Mouse (Mus musculus): ENCODE data around the gene Mrps9. TPM values are rescaled to one million over a fixed set of nuclear protein-coding genes. Genes with fewer than 3 reads are reported as not detected.
"Not testable (repeated sequence)": the region's sequence is repeated elsewhere in the genome, so short reads cannot be mapped to it uniquely, and the experiment has no call there.

Mrps9 gene
- polyA plus RNA-seq, 1 experiment from 2014 or later, result 59.6 TPM

- Histone ChIP-seq H3K27ac (peak overlapping the region; percentile 53), H3K36me3 (no peaks in the 10 kb centered on the region; the same call in 1 of the 2 replicates), H3K4me1 (replicated peaks) (peaks cover 10% of the 10 kb centered on the region; the same call in 1 of the 2 replicates), H3K9ac (no peak overlapping the region), H3K27me3 (no peaks in the 10 kb centered on the region), H3K4me2 (no peak overlapping the region), H3K9me3 (replicated peaks) (no peaks in the 10 kb centered on the region), H3K4me3 (no peak overlapping the region)
- 42% methylated on average over 5 of the region's 5 CpGs for WGBS
- ATAC-seq (replicated peaks; ENCODE audit: insufficient number of reproducible peaks, insufficient read depth, low FRiP score, low read depth), result peak; percentile 72
Measured at GRCm38 (mm10) chr1:42875271-42875670, 24.2 kb downstream of the Mrps9 start.

GRCm38 (mm10) chr1:42876463-42877093 is 25.5 kb downstream of the Mrps9 start:
- no peaks in the 10 kb centered on the region for H3K9me3 ChIP-seq (replicated peaks)
- WGBS, result 91% methylated on average over 4 of the region's 4 CpGs
- H3K4me1 ChIP-seq (replicated peaks), result peaks cover 10% of the 10 kb centered on the region; the same call in 1 of the 2 replicates
- H3K36me3 ChIP-seq, result no peaks in the 10 kb centered on the region; the same call in 1 of the 2 replicates
- H3K4me3 ChIP-seq, result no peak overlapping the region
- H3K27me3 ChIP-seq, result no peaks in the 10 kb centered on the region
- H3K4me2 ChIP-seq, result no peak overlapping the region
- no peak overlapping the region for H3K9ac ChIP-seq
- no peak overlapping the region for H3K27ac ChIP-seq
- ATAC-seq (replicated peaks; ENCODE audit: insufficient number of reproducible peaks, insufficient read depth, low FRiP score, low read depth), result no peak

GRCm38 (mm10) chr1:42877264-42877663 is 26.2 kb downstream of the Mrps9 start:
- Histone ChIP-seq H3K9ac (no peak overlapping the region), H3K27ac (no peak overlapping the region), H3K4me2 (no peak overlapping the region), H3K36me3 (no peaks in the 10 kb centered on the region; the same call in 1 of the 2 replicates), H3K9me3 (replicated peaks) (no peaks in the 10 kb centered on the region), H3K27me3 (no peaks in the 10 kb centered on the region), H3K4me1 (replicated peaks) (peaks cover 10% of the 10 kb centered on the region; the same call in 1 of the 2 replicates), H3K4me3 (no peak overlapping the region)
- 82% methylated on average over 10 of the region's 10 CpGs for WGBS
- no peak for ATAC-seq (replicated peaks; ENCODE audit: insufficient number of reproducible peaks, insufficient read depth, low FRiP score, low read depth)

- Histone ChIP-seq H3K27ac (no peak overlapping the region), H3K9me3 (replicated peaks) (no peaks in the 10 kb centered on the region)
Measured at GRCm38 (mm10) chr1:42878851-42879250, 27.8 kb downstream of the Mrps9 start.

GRCm38 (mm10) chr1:42882258-42882657 is 31.2 kb downstream of the Mrps9 start:
- ATAC-seq (replicated peaks; ENCODE audit: insufficient number of reproducible peaks, insufficient read depth, low FRiP score, low read depth), result no peak
- Histone ChIP-seq H3K4me1 (replicated peaks) (no peaks in the 10 kb centered on the region), H3K36me3 (no peaks in the 10 kb centered on the region; the same call in 1 of the 2 replicates), H3K9me3 (replicated peaks) (no peaks in the 10 kb centered on the region), H3K9ac (no peak overlapping the region), H3K4me3 (no peak overlapping the region), H3K27me3 (no peaks in the 10 kb centered on the region), H3K27ac (no peak overlapping the region), H3K4me2 (no peak overlapping the region)
- 88% methylated on average over 2 of the region's 2 CpGs for WGBS

More at GRCm38 (mm10) chr1:42878851-42879250, 27.8 kb downstream of the Mrps9 start:
- H3K9ac ChIP-seq, result no peak overlapping the region
- peaks cover 10% of the 10 kb centered on the region; the same call in 1 of the 2 replicates for H3K4me1 ChIP-seq (replicated peaks)
- WGBS, result 87% methylated on average over 5 of the region's 5 CpGs
- ATAC-seq (replicated peaks; ENCODE audit: insufficient number of reproducible peaks, insufficient read depth, low FRiP score, low read depth), result no peak
- H3K27me3 ChIP-seq, result no peaks in the 10 kb centered on the region
- H3K36me3 ChIP-seq, result no peaks in the 10 kb centered on the region; the same call in 1 of the 2 replicates
- no peak overlapping the region for H3K4me2 ChIP-seq
- H3K4me3 ChIP-seq, result no peak overlapping the region

GRCm38 (mm10) chr1:42883418-42883817 is 32.4 kb downstream of the Mrps9 start:
- 91% methylated on average over 2 of the region's 2 CpGs for WGBS
- H3K4me3 ChIP-seq; H3K36me3 ChIP-seq; H3K9ac ChIP-seq; H3K27me3 ChIP-seq; H3K4me1 ChIP-seq (replicated peaks); H3K27ac ChIP-seq; ATAC-seq (replicated peaks; ENCODE audit: insufficient number of reproducible peaks, insufficient read depth, low FRiP score, low read depth); H3K9me3 ChIP-seq (replicated peaks); H3K4me2 ChIP-seq: not testable (repeated sequence)

GRCm38 (mm10) chr1:42887835-42888234 is 36.8 kb downstream of the Mrps9 start:
- no peaks in the 10 kb centered on the region for H3K9me3 ChIP-seq (replicated peaks)
- H3K36me3 ChIP-seq, result peaks cover 4% of the 10 kb centered on the region; the same call in 1 of the 2 replicates
- H3K4me3 ChIP-seq, result no peak overlapping the region
- 88% methylated on average over 11 of the region's 11 CpGs for WGBS
- no peak for ATAC-seq (replicated peaks; ENCODE audit: insufficient number of reproducible peaks, insufficient read depth, low FRiP score, low read depth)
- no peak overlapping the region for H3K4me2 ChIP-seq
- H3K27ac ChIP-seq, result no peak overlapping the region
- no peaks in the 10 kb centered on the region for H3K27me3 ChIP-seq
- no peak overlapping the region for H3K9ac ChIP-seq
- no peaks in the 10 kb centered on the region for H3K4me1 ChIP-seq (replicated peaks)

- WGBS, result 63% methylated on average over 22 of the region's 22 CpGs
Measured at GRCm38 (mm10) chr1:42888541-42889349, 37.7 kb downstream of the Mrps9 start.

GRCm38 (mm10) chr1:42889421-42889887 is 38.4 kb downstream of the Mrps9 start:
- Histone ChIP-seq H3K27me3 (no peaks in the 10 kb centered on the region), H3K9ac (no peak overlapping the region), H3K4me3 (no peak overlapping the region), H3K36me3 (peaks cover 4% of the 10 kb centered on the region; the same call in 1 of the 2 replicates), H3K4me1 (replicated peaks) (no peaks in the 10 kb centered on the region), H3K27ac (peak overlapping the region; percentile 31; the same call in 1 of the 2 replicates), H3K4me2 (no peak overlapping the region), H3K9me3 (replicated peaks) (no peaks in the 10 kb centered on the region)
- 54% methylated on average over 7 of the region's 7 CpGs for WGBS
- ATAC-seq (replicated peaks; ENCODE audit: insufficient number of reproducible peaks, insufficient read depth, low FRiP score, low read depth), result no peak

More at GRCm38 (mm10) chr1:42888541-42889349, 37.7 kb downstream of the Mrps9 start:
- H3K27ac ChIP-seq, result peak overlapping the region; percentile 31; the same call in 1 of the 2 replicates
- H3K9me3 ChIP-seq (replicated peaks), result no peaks in the 10 kb centered on the region
- no peak overlapping the region for H3K4me3 ChIP-seq
- ATAC-seq (replicated peaks; ENCODE audit: insufficient number of reproducible peaks, insufficient read depth, low FRiP score, low read depth), result 0 out of 2 replicates have a peak, but pooled peaks have one; percentile 31
- no peak overlapping the region for H3K9ac ChIP-seq
- peaks cover 4% of the 10 kb centered on the region; the same call in 1 of the 2 replicates for H3K36me3 ChIP-seq
- no peaks in the 10 kb centered on the region for H3K27me3 ChIP-seq
- H3K4me1 ChIP-seq (replicated peaks), result no peaks in the 10 kb centered on the region
- no peak overlapping the region for H3K4me2 ChIP-seq

GRCm38 (mm10) chr1:42894695-42895094 is 43.7 kb downstream of the Mrps9 start:
- Histone ChIP-seq H3K4me2 (no peak overlapping the region), H3K4me3 (no peak overlapping the region), H3K27ac (no peak overlapping the region), H3K9me3 (replicated peaks) (no peaks in the 10 kb centered on the region), H3K36me3 (peaks cover 20% of the 10 kb centered on the region), H3K4me1 (replicated peaks) (no peaks in the 10 kb centered on the region), H3K27me3 (no peaks in the 10 kb centered on the region), H3K9ac (no peak overlapping the region)
- no peak for ATAC-seq (replicated peaks; ENCODE audit: insufficient number of reproducible peaks, insufficient read depth, low FRiP score, low read depth)

GRCm38 (mm10) chr1:42905148-42905547 is 54.1 kb downstream of the Mrps9 start:
- no peaks in the 10 kb centered on the region for H3K27me3 ChIP-seq
- H3K4me1 ChIP-seq (replicated peaks), result no peaks in the 10 kb centered on the region
- WGBS, result 77% methylated on average over 11 of the region's 11 CpGs
- no peaks in the 10 kb centered on the region for H3K9me3 ChIP-seq (replicated peaks)
- no peak for ATAC-seq (replicated peaks; ENCODE audit: insufficient number of reproducible peaks, insufficient read depth, low FRiP score, low read depth)
- no peak overlapping the region for H3K9ac ChIP-seq
- no peak overlapping the region for H3K4me3 ChIP-seq
- peaks cover 19% of the 10 kb centered on the region; the same call in 1 of the 2 replicates for H3K36me3 ChIP-seq
- H3K4me2 ChIP-seq, result no peak overlapping the region
- no peak overlapping the region for H3K27ac ChIP-seq

All from heart, embryonic 15.5 days (tissue).